Mouse (Mus musculus) hindbrain, embryonic 11.5 days (tissue): ENCODE data around the gene Crocc. TPM values are rescaled to one million over a fixed set of nuclear protein-coding genes. Genes with fewer than 3 reads are reported as not detected.

Source experiments
- ATAC-seq: fragments of 200-750 bp; cut with Nextera tagmentation; 2 replicates; pipeline ENCODE4 v1.8.0; 2017; ENCODE audit warnings: mild to moderate bottlenecking, moderate TSS enrichment, moderate library complexity; ENCODE audit not compliant: low FRiP score
- DNase-seq: peaks from one replicate; pipeline ENCODE4 v3.0.0-alpha.2; 2015; ENCODE audit warnings: low spot score
- H3K27ac ChIP-seq: fragments of 300-500 bp; sonication (generic); 2 replicates; pipeline ENCODE4 v1.5.1; 2014; ENCODE audit warnings: mild to moderate bottlenecking, low read depth, low read length
- H3K27me3 ChIP-seq: fragments of 300-500 bp; sonication (generic); 2 replicates; pipeline ENCODE4 v1.6.1; 2014; ENCODE audit warnings: mild to moderate bottlenecking, low read length, moderate library complexity, mixed read lengths; ENCODE audit not compliant: control insufficient read depth, insufficient read depth
- H3K36me3 ChIP-seq: fragments of 300-500 bp; sonication (generic); 2 replicates; pipeline ENCODE4 v1.6.1; 2014; ENCODE audit warnings: mild to moderate bottlenecking, low read length, moderate library complexity, mixed read lengths; ENCODE audit not compliant: control insufficient read depth, insufficient read depth
- H3K4me1 ChIP-seq: fragments of 300-500 bp; sonication (generic); replicated peaks from 2 replicates; pipeline ENCODE4 v1.6.1; 2014; ENCODE audit warnings: low read length, mixed read lengths; ENCODE audit not compliant: control insufficient read depth, insufficient read depth
- H3K4me2 ChIP-seq: fragments of 300-500 bp; sonication (generic); replicated peaks from 2 replicates; pipeline ENCODE4 v1.6.1; 2014; ENCODE audit warnings: mild to moderate bottlenecking, low read depth, low read length
- H3K4me3 ChIP-seq: fragments of 300-500 bp; sonication (generic); 2 replicates; pipeline ENCODE4 v1.5.1; 2014; ENCODE audit warnings: low read depth, low read length
- H3K9ac ChIP-seq: fragments of 300-500 bp; sonication (generic); 2 replicates; pipeline ENCODE4 v1.6.1; 2014; ENCODE audit warnings: low read depth, low read length
- H3K9me3 ChIP-seq: fragments of 300-500 bp; sonication (generic); 2 replicates; pipeline ENCODE4 v1.6.1; 2016; ENCODE audit warnings: low read length; ENCODE audit not compliant: control insufficient read depth
- WGBS: fragments of 180-500 bp; shearing (Covaris S2); extraction: QIAGEN DNeasy Blood & Tissue Kit; methylation state at CpG from one replicate; pipeline ENCODE4 v1.1.7; 2014; 5-methylcytosine and 5-hydroxymethylcytosine counted together
- polyA plus RNA-seq: library from polyadenylated mRNA; unstranded; fragments of >200 nt; fragmentation: Nextera tagmentation; extraction: Ambion mirVana; gene quantifications from 2 replicates; pipeline ENCODE4 v1.2.1, GENCODE M21; 2014

The Crocc gene
- polyA plus RNA-seq, 1 experiment from 2014 or later: 7.6 TPM

- Histone ChIP-seq H3K27me3 (no peaks in the 10 kb centered on the region), H3K27ac (peak overlapping the region; percentile 83), H3K4me1 (no peaks in the 10 kb centered on the region), H3K4me3 (peak overlapping the region; percentile 53), H3K9me3 (no peaks in the 10 kb centered on the region), H3K4me2 (peak overlapping the region; percentile 61), H3K9ac (peak overlapping the region; percentile 69), H3K36me3 (no peaks in the 10 kb centered on the region)
- 3% methylated on average over 32 of the region's 32 CpGs for WGBS
- ATAC-seq (no peak; the same call in 1 of the 2 replicates), DNase-seq (no peak)
Measured at GRCm38 (mm10) chr4:141059616-141060425, 529 bp downstream of the Crocc start.

GRCm38 (mm10) chr4:141058835-141059234 is 1.5 kb downstream of the Crocc start:
- H3K27ac ChIP-seq: no peak overlapping the region
- WGBS: 80% methylated on average over 9 of the region's 9 CpGs

GRCm38 (mm10) chr4:141056970-141057369 is 3.4 kb downstream of the Crocc start:
- peaks cover 8% of the 10 kb centered on the region; the same call in 1 of the 2 replicates for H3K4me1 ChIP-seq
- H3K4me3 ChIP-seq: no peak overlapping the region
- no peaks in the 10 kb centered on the region for H3K9me3 ChIP-seq
- no peak overlapping the region for H3K9ac ChIP-seq
- 96% methylated on average over 10 of the region's 10 CpGs for WGBS
- DNase-seq: no peak
- no peaks in the 10 kb centered on the region for H3K36me3 ChIP-seq
- 0 out of 2 replicates have a peak, but pooled peaks cover 2% of the 10 kb centered on the region for H3K27me3 ChIP-seq
- no peak overlapping the region for H3K4me2 ChIP-seq
- ATAC-seq: no peak
- no peak overlapping the region for H3K27ac ChIP-seq

More at GRCm38 (mm10) chr4:141058835-141059234, 1.5 kb downstream of the Crocc start:
- no peak for ATAC-seq
- Histone ChIP-seq H3K4me1 (peaks cover 3% of the 10 kb centered on the region; the same call in 1 of the 2 replicates), H3K36me3 (no peaks in the 10 kb centered on the region), H3K4me3 (no peak overlapping the region), H3K9ac (no peak overlapping the region), H3K9me3 (no peaks in the 10 kb centered on the region), H3K4me2 (no peak overlapping the region), H3K27me3 (0 out of 2 replicates have a peak, but pooled peaks cover under 1% of the 10 kb centered on the region)
- DNase-seq: no peak

GRCm38 (mm10) chr4:141053568-141054161 is 6.7 kb downstream of the Crocc start:
- ATAC-seq: peak; percentile 45
- H3K9ac ChIP-seq: peak overlapping the region; percentile 40
- 21% methylated on average over 17 of the region's 17 CpGs for whole genome bisulfite sequencing
- no peaks in the 10 kb centered on the region for H3K36me3 ChIP-seq
- no peaks in the 10 kb centered on the region for H3K9me3 ChIP-seq
- peak overlapping the region; percentile 26 for H3K4me2 ChIP-seq
- H3K4me3 ChIP-seq: no peak overlapping the region
- 0 out of 2 replicates have a peak, but pooled peaks cover 2% of the 10 kb centered on the region for H3K27me3 ChIP-seq
- peak; percentile 51 for DNase-seq
- H3K4me1 ChIP-seq: peaks cover 22% of the 10 kb centered on the region
- peak overlapping the region; percentile 54 for H3K27ac ChIP-seq

GRCm38 (mm10) chr4:141053138-141053537 is 7.2 kb downstream of the Crocc start:
- no peak overlapping the region for H3K4me3 ChIP-seq
- no peak for ATAC-seq
- no peaks in the 10 kb centered on the region for H3K36me3 ChIP-seq
- 0 out of 2 replicates have a peak, but pooled peaks cover 2% of the 10 kb centered on the region for H3K27me3 ChIP-seq
- no peaks in the 10 kb centered on the region for H3K9me3 ChIP-seq
- no peak for DNase-seq
- peak overlapping the region; percentile 26; the same call in 1 of the 2 replicates for H3K4me2 ChIP-seq
- WGBS: 54% methylated on average over 8 of the region's 8 CpGs
- H3K9ac ChIP-seq: peak overlapping the region; percentile 40
- H3K27ac ChIP-seq: peak overlapping the region; percentile 54
- H3K4me1 ChIP-seq: peaks cover 28% of the 10 kb centered on the region

- no peaks in the 10 kb centered on the region for H3K36me3 ChIP-seq
- 91% methylated on average over 12 of the region's 12 CpGs for WGBS
- no peak overlapping the region for H3K27ac ChIP-seq
- no peaks in the 10 kb centered on the region for H3K9me3 ChIP-seq
- H3K4me1 ChIP-seq: peaks cover 34% of the 10 kb centered on the region
- 0 out of 2 replicates have a peak, but pooled peaks cover 2% of the 10 kb centered on the region for H3K27me3 ChIP-seq
- no peak overlapping the region for H3K9ac ChIP-seq
- ATAC-seq (no peak), DNase-seq (no peak)
- H3K4me2 ChIP-seq: no peak overlapping the region
- H3K4me3 ChIP-seq: no peak overlapping the region
Measured at GRCm38 (mm10) chr4:141052442-141052841, 7.9 kb downstream of the Crocc start.

GRCm38 (mm10) chr4:141049476-141049835 is 10.9 kb downstream of the Crocc start:
- H3K9ac ChIP-seq: peak overlapping the region; percentile 57
- ATAC-seq (peak; percentile 69), DNase-seq (peak; percentile 87)
- H3K36me3 ChIP-seq: peaks cover 8% of the 10 kb centered on the region; the same call in 1 of the 2 replicates
- H3K27ac ChIP-seq: peak overlapping the region; percentile 95
- H3K4me2 ChIP-seq: peak overlapping the region; percentile 28
- WGBS: 29% methylated on average over 4 of the region's 4 CpGs
- H3K4me1 ChIP-seq: peaks cover 34% of the 10 kb centered on the region
- 0 out of 2 replicates have a peak, but pooled peaks cover 2% of the 10 kb centered on the region for H3K27me3 ChIP-seq
- no peak overlapping the region for H3K4me3 ChIP-seq
- no peaks in the 10 kb centered on the region for H3K9me3 ChIP-seq

- Histone ChIP-seq H3K27me3 (0 out of 2 replicates have a peak, but pooled peaks cover 2% of the 10 kb centered on the region), H3K4me2 (peak overlapping the region; percentile 28), H3K9ac (peak overlapping the region; percentile 57), H3K36me3 (peaks cover 8% of the 10 kb centered on the region; the same call in 1 of the 2 replicates), H3K9me3 (no peaks in the 10 kb centered on the region), H3K4me1 (peaks cover 32% of the 10 kb centered on the region), H3K4me3 (no peak overlapping the region), H3K27ac (peak overlapping the region; percentile 95)
- ATAC-seq (peak; percentile 46), DNase-seq (peak; percentile 64)
- 45% methylated on average over 17 of the region's 17 CpGs for WGBS
Measured at GRCm38 (mm10) chr4:141048810-141049475, 11.4 kb downstream of the Crocc start.
